Mouse (Mus musculus): ENCODE data around the gene Tspan32. TPM values are rescaled to one million over a fixed set of nuclear protein-coding genes. Genes with fewer than 3 reads are reported as not detected.
A peak's percentile ranks its signal among the peaks of the same experiment; 100 is the strongest.

The Tspan32 gene
- polyA plus RNA-seq, 1 experiment from 2014 or later = 2.2 TPM

- H3K27me3 ChIP-seq (replicated peaks) = no peaks in the 10 kb centered on the region
- peak overlapping the region; percentile 99 for H3K4me2 ChIP-seq (replicated peaks)
- ATAC-seq (ENCODE audit: low FRiP score, low read depth) = no peak
- H3K9ac ChIP-seq = peak overlapping the region; percentile 54
- no peaks in the 10 kb centered on the region for H3K9me3 ChIP-seq
- H3K4me1 ChIP-seq = peaks cover 31% of the 10 kb centered on the region
- peak overlapping the region; percentile 84 for H3K4me3 ChIP-seq
- 81% methylated on average over 3 of the region's 3 CpGs for WGBS
- peaks cover 43% of the 10 kb centered on the region for H3K36me3 ChIP-seq
- peak overlapping the region; percentile 93 for H3K27ac ChIP-seq
Measured at GRCm38 (mm10) chr7:143067897-143068296, 63.1 kb downstream of the Tspan32 start.

GRCm38 (mm10) chr7:143068316-143068881 lies 63.6 kb downstream of the Tspan32 start:
- ATAC-seq (ENCODE audit: low FRiP score, low read depth) = peak; percentile 10
- H3K27ac ChIP-seq = peak overlapping the region; percentile 93
- H3K9ac ChIP-seq = peak overlapping the region; percentile 54
- 38% methylated on average over 13 of the region's 13 CpGs for WGBS
- H3K9me3 ChIP-seq = no peaks in the 10 kb centered on the region
- H3K4me2 ChIP-seq (replicated peaks) = peak overlapping the region; percentile 99
- peak overlapping the region; percentile 84 for H3K4me3 ChIP-seq
- peaks cover 31% of the 10 kb centered on the region for H3K4me1 ChIP-seq
- H3K36me3 ChIP-seq = peaks cover 38% of the 10 kb centered on the region
- no peaks in the 10 kb centered on the region for H3K27me3 ChIP-seq (replicated peaks)

- under 1% methylated on average over 51 of the region's 51 CpGs for WGBS
- Histone ChIP-seq H3K4me2 (replicated peaks) (peak within 1 kb of the TSS; percentile 99), H3K27me3 (replicated peaks) (no peaks in the 10 kb centered on the region), H3K36me3 (peaks cover 31% of the 10 kb centered on the region), H3K27ac (peak within 1 kb of the TSS; percentile 93), H3K9me3 (no peaks in the 10 kb centered on the region), H3K4me3 (peak within 1 kb of the TSS; percentile 84), H3K4me1 (peaks cover 31% of the 10 kb centered on the region), H3K9ac (peak within 1 kb of the TSS; percentile 88)
- ATAC-seq (ENCODE audit: low FRiP score, low read depth) = peak; percentile 97
Measured at GRCm38 (mm10) chr7:143068882-143069591, 64.2 kb downstream of the Tspan32 start, which contains the start of gene Tssc4. TSS of gene Tssc4 (plus strand) at chr7:143069249.

Other genes with a start within 250 kb of the Tspan32 start
- 21.6 and 28.0 TPM in 2 replicates for gene Th, start 73.9 kb upstream of the Tspan32 start, polyA plus RNA-seq (2016; fragmentation: Nextera tagmentation; extraction: Ambion mirVana)
- gene Ascl2, start 35.8 kb upstream of the Tspan32 start, polyA plus RNA-seq (2016; fragmentation: Nextera tagmentation; extraction: Ambion mirVana) = 0.15 and 0.66 TPM in 2 replicates
- 255 and 258 TPM in 2 replicates for gene Cd81, start 47.7 kb downstream of the Tspan32 start, polyA plus RNA-seq (2016; fragmentation: Nextera tagmentation; extraction: Ambion mirVana)
- gene Tssc4, start 64.2 kb downstream of the Tspan32 start, polyA plus RNA-seq (2016; fragmentation: Nextera tagmentation; extraction: Ambion mirVana) = 91.7 and 96.3 TPM in 2 replicates
- gene Trpm5, start 89.6 kb downstream of the Tspan32 start, polyA plus RNA-seq (2016; fragmentation: Nextera tagmentation; extraction: Ambion mirVana) = 1.8 and 2.2 TPM in 2 replicates
- 0.99 and 2.0 TPM in 2 replicates for gene Kcnq1, start 101.3 kb downstream of the Tspan32 start, polyA plus RNA-seq (2016; fragmentation: Nextera tagmentation; extraction: Ambion mirVana)

Data from neural tube, embryonic 12.5 days (tissue).